Mouse (Mus musculus) intestine, embryonic 14.5 days (tissue): Measurements from ENCODE around the gene Wrap73. TPM values are rescaled to one million over a fixed set of nuclear protein-coding genes. Genes with fewer than 3 reads are reported as not detected.

Experiments used
- ATAC-seq: fragments of 200-750 bp; cut with Nextera tagmentation; replicated peaks from 2 replicates; pipeline ENCODE4 v1.8.0; 2017; ENCODE audit warnings: low read depth, moderate number of reproducible peaks, moderate TSS enrichment, moderate library complexity; ENCODE audit not compliant: low FRiP score, low TSS enrichment
- DNase-seq: peaks from one replicate; pipeline ENCODE4 v3.0.0-alpha.2; 2018; ENCODE audit warnings: low spot score
- H3K27ac ChIP-seq: fragments of 300-500 bp; sonication (generic); 2 replicates; pipeline ENCODE4 v1.5.1; 2014; ENCODE audit warnings: low read depth, mild to moderate bottlenecking, control low read depth
- H3K27me3 ChIP-seq: fragments of 300-500 bp; sonication (generic); replicated peaks from 2 replicates; pipeline ENCODE4 v1.6.1; 2014; ENCODE audit warnings: low read length, control low read depth; ENCODE audit not compliant: control insufficient read depth, insufficient read depth
- H3K36me3 ChIP-seq: fragments of 300-500 bp; sonication (generic); 2 replicates; pipeline ENCODE4 v1.6.1; 2014; ENCODE audit warnings: low read length, control low read depth; ENCODE audit not compliant: control insufficient read depth, insufficient read depth
- H3K4me1 ChIP-seq: fragments of 300-500 bp; sonication (generic); replicated peaks from 2 replicates; pipeline ENCODE4 v1.6.1; 2014; ENCODE audit warnings: low read length, control low read depth, mixed read lengths; ENCODE audit not compliant: control insufficient read depth, insufficient read depth
- H3K4me2 ChIP-seq: fragments of 300-500 bp; sonication (generic); 2 replicates; pipeline ENCODE4 v1.6.1; 2014; ENCODE audit warnings: low read length
- H3K4me3 ChIP-seq: fragments of 300-500 bp; sonication (generic); 2 replicates; pipeline ENCODE4 v1.5.1; 2014; ENCODE audit warnings: low read depth, low read length, control low read depth, mixed read lengths
- H3K9ac ChIP-seq: fragments of 300-500 bp; sonication (generic); 2 replicates; pipeline ENCODE4 v1.6.1; 2014; ENCODE audit warnings: mild to moderate bottlenecking, low read length
- H3K9me3 ChIP-seq: fragments of 300-500 bp; sonication (generic); 2 replicates; pipeline ENCODE4 v1.6.1; 2016; ENCODE audit warnings: low read length, control low read depth; ENCODE audit not compliant: control insufficient read depth
- WGBS: fragments of 180-500 bp; shearing (Covaris S2); extraction: QIAGEN DNeasy Blood & Tissue Kit; methylation state at CpG from one replicate; pipeline ENCODE4 v1.1.7; 2014; 5-methylcytosine and 5-hydroxymethylcytosine counted together
- polyA plus RNA-seq: library from polyadenylated mRNA; unstranded; fragments of >200 nt; fragmentation: Nextera tagmentation; extraction: Ambion mirVana; gene quantifications from 2 replicates; pipeline ENCODE4 v1.2.1, GENCODE M21; 2014

Wrap73 gene
- polyA plus RNA-seq, 1 experiment from 2014 or later = 32.7 TPM

DNA sequence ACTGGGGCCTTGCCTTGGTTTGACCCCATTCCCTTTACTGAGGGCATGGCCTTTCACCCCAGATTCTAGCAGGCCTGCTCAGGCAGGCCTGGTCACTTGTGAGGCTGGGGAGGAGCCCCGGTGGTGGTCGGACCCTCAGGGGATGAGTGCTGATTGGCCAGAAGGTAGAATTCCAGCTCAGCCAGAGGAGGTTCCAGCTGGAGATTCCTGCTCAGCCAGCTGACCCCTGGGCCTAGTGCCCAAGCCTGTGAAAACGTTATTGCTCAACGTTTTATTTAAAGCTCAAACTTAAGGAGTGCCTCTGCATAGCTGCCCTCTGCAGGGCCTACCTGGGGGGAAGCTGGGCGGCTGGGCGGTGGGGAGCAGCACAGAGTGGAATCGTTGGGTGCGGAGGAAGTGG lies 35.1 kb downstream of the Wrap73 start:
- Histone ChIP-seq H3K36me3 (no peaks in the 10 kb centered on the region), H3K9me3 (no peaks in the 10 kb centered on the region), H3K27ac (no peak overlapping the region), H3K27me3 (peaks cover 12% of the 10 kb centered on the region), H3K4me3 (no peak overlapping the region), H3K4me2 (no peak overlapping the region), H3K9ac (no peak overlapping the region), H3K4me1 (no peaks in the 10 kb centered on the region)
- DNase-seq (no peak), ATAC-seq (no peak)
- 50% methylated on average over 8 of the region's 8 CpGs for WGBS

GRCm38 (mm10) chr4:154181001-154181400 lies 38.8 kb downstream of the Wrap73 start:
- no peaks in the 10 kb centered on the region for H3K27me3 ChIP-seq
- 48% methylated on average over 7 of the region's 7 CpGs for WGBS
- H3K9ac ChIP-seq = no peak overlapping the region
- no peaks in the 10 kb centered on the region for H3K4me1 ChIP-seq
- DNase-seq (no peak), ATAC-seq (no peak)
- no peaks in the 10 kb centered on the region for H3K9me3 ChIP-seq
- no peak overlapping the region for H3K27ac ChIP-seq
- H3K36me3 ChIP-seq = no peaks in the 10 kb centered on the region
- H3K4me3 ChIP-seq = no peak overlapping the region
- H3K4me2 ChIP-seq = no peak overlapping the region

DNA sequence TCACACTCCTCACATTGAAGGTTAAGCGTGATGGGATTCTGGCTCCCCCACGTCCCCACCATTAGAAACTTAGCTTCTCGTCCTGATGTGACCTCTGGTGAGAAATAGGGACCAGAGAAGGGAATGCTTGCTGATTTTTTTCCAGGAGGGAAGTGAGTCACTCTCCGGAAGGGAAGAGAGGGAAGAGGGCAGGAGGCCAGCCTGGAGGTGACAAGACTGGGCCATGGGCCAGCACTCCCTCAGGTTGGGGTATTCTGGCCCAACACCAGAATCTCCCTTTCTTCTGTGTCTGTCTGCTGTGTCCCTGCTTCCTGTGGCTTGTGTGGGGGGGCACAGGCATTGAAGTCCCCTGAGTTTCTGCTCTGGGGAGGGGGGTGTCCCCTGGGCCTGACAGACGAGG lies 41.4 kb downstream of the Wrap73 start:
- ATAC-seq = no peak
- Histone ChIP-seq H3K27me3 (no peaks in the 10 kb centered on the region), H3K9ac (no peak overlapping the region), H3K4me2 (no peak overlapping the region), H3K27ac (no peak overlapping the region), H3K36me3 (no peaks in the 10 kb centered on the region), H3K4me1 (no peaks in the 10 kb centered on the region), H3K9me3 (no peaks in the 10 kb centered on the region), H3K4me3 (no peak overlapping the region)
- WGBS = 73% methylated on average over 5 of the region's 5 CpGs
- DNase-seq = no peak

DNA sequence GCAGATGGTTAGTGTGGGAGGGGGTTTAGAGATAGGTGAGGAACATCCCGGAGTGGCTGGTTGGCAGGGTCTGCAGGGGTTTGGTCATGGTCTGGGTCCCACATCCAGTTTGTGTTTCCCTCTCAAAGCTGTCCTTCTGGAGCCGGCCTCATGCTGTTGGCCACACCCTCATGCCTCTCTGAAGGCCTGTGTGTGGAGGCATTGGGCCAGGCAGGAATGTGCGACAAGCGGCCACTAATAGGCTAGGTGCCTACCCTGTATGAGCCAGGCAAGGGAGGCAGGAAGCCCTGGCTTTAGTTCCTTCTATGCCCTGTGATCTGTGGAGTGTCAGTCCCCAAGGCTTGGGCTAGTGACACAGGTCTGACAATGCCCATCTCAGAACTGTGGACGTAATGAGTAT lies 42.8 kb downstream of the Wrap73 start:
- DNase-seq (no peak), ATAC-seq (no peak)
- no peak overlapping the region for H3K9ac ChIP-seq
- H3K36me3 ChIP-seq = no peaks in the 10 kb centered on the region
- H3K27ac ChIP-seq = no peak overlapping the region
- no peaks in the 10 kb centered on the region for H3K9me3 ChIP-seq
- no peak overlapping the region for H3K4me3 ChIP-seq
- H3K4me1 ChIP-seq = no peaks in the 10 kb centered on the region
- H3K27me3 ChIP-seq = no peaks in the 10 kb centered on the region
- no peak overlapping the region for H3K4me2 ChIP-seq
- 74% methylated on average over 5 of the region's 5 CpGs for WGBS

- no peaks in the 10 kb centered on the region for H3K9me3 ChIP-seq
- DNase-seq (no peak), ATAC-seq (no peak)
- no peak overlapping the region for H3K4me3 ChIP-seq
- no peak overlapping the region for H3K27ac ChIP-seq
- no peaks in the 10 kb centered on the region for H3K36me3 ChIP-seq
- 47% methylated on average over 11 of the region's 11 CpGs for WGBS
- H3K9ac ChIP-seq = no peak overlapping the region
- no peak overlapping the region for H3K4me2 ChIP-seq
- no peaks in the 10 kb centered on the region for H3K27me3 ChIP-seq
- H3K4me1 ChIP-seq = no peaks in the 10 kb centered on the region
Observed at GRCm38 (mm10) chr4:154186002-154186537, 43.9 kb downstream of the Wrap73 start.

DNA sequence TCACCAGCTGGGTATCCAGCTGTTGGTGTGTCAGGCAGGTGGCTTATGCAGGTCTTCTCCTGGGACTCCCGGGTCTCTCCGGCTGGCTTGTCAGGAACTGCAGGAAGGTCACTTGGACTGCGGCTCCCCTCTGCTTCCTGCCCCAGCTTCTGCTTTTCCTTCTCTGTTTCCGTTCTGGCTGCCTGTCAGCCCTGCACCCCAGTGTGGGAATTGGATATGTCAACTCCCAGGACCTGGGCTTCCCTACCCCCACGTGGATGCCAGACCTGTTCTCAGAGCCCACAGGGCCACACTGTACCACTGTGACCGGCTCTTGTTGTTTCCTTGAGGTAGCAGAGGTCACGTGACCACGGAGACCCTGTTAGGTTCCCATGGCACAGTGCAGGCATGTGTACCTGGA lies 46.8 kb downstream of the Wrap73 start:
- Histone ChIP-seq H3K4me1 (no peaks in the 10 kb centered on the region), H3K36me3 (no peaks in the 10 kb centered on the region), H3K27me3 (no peaks in the 10 kb centered on the region), H3K9me3 (no peaks in the 10 kb centered on the region), H3K4me2 (no peak overlapping the region), H3K9ac (no peak overlapping the region), H3K27ac (no peak overlapping the region), H3K4me3 (no peak overlapping the region)
- ATAC-seq = no peak
- no peak for DNase-seq
- WGBS = 68% methylated on average over 8 of the region's 8 CpGs

DNA sequence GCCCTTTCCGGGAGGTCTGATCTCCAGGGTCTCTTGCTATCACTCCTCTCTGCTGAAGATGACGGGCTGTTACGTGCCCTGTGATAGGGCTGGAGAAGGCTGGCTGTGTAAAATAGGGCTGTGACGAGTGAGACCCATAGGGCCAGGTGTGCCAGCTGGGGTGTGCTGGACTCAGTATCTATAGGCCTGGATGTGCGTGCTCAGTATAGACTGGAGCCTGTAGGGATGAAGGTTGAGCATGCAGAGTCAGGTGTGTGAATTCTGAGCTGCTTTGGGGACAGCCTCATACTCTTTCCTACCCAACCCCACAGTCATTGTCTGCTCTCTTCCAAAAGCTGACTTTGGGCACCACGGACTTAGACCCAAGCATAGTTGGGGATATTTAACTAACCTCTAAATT lies 55.8 kb downstream of the Wrap73 start:
- 77% methylated on average over 6 of the region's 6 CpGs for WGBS
- no peak overlapping the region for H3K4me3 ChIP-seq
- no peak overlapping the region for H3K4me2 ChIP-seq
- H3K4me1 ChIP-seq = peaks cover 3% of the 10 kb centered on the region; the same call in 1 of the 2 replicates
- no peak overlapping the region for H3K9ac ChIP-seq
- H3K36me3 ChIP-seq = no peaks in the 10 kb centered on the region
- H3K27me3 ChIP-seq = no peaks in the 10 kb centered on the region
- H3K9me3 ChIP-seq = peaks cover 7% of the 10 kb centered on the region; the same call in 1 of the 2 replicates
- no peak for DNase-seq
- no peak for ATAC-seq
- no peak overlapping the region for H3K27ac ChIP-seq

GRCm38 (mm10) chr4:154198377-154198961 lies 56.3 kb downstream of the Wrap73 start:
- H3K27ac ChIP-seq = no peak overlapping the region
- H3K36me3 ChIP-seq = no peaks in the 10 kb centered on the region
- no peaks in the 10 kb centered on the region for H3K27me3 ChIP-seq
- no peak overlapping the region for H3K9ac ChIP-seq
- H3K9me3 ChIP-seq = peaks cover 7% of the 10 kb centered on the region; the same call in 1 of the 2 replicates
- WGBS = 72% methylated on average over 7 of the region's 7 CpGs
- no peak for ATAC-seq
- peaks cover 3% of the 10 kb centered on the region; the same call in 1 of the 2 replicates for H3K4me1 ChIP-seq
- no peak overlapping the region for H3K4me2 ChIP-seq
- H3K4me3 ChIP-seq = no peak overlapping the region
- DNase-seq = no peak

DNA sequence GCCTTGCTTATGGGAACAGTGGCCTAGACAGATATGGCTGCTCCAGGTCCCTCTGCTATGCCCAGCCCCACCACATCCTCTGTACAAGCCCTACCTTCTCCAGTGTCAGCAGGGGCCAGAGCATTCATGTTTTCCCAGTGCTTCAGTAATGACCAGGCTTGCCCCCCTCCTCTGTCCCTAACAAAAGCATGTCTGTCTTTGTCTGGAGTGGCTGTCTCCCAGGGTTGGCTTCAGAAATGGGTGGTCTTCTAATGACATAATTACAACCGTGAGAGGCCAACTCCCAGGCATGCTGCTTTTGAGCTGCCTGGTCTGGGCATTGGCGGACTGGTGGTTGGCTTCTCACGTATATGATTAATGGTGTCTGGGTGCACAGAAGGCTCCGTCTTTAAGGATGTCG lies 59.3 kb downstream of the Wrap73 start:
- Histone ChIP-seq H3K4me2 (no peak overlapping the region), H3K36me3 (no peaks in the 10 kb centered on the region), H3K9me3 (no peaks in the 10 kb centered on the region), H3K4me3 (no peak overlapping the region), H3K27ac (no peak overlapping the region), H3K27me3 (no peaks in the 10 kb centered on the region), H3K9ac (no peak overlapping the region), H3K4me1 (peaks cover 11% of the 10 kb centered on the region)
- DNase-seq = no peak
- ATAC-seq = no peak
- 70% methylated on average over 5 of the region's 5 CpGs for WGBS
